Mouse (Mus musculus): ENCODE data around the gene Acat2.

DNA sequence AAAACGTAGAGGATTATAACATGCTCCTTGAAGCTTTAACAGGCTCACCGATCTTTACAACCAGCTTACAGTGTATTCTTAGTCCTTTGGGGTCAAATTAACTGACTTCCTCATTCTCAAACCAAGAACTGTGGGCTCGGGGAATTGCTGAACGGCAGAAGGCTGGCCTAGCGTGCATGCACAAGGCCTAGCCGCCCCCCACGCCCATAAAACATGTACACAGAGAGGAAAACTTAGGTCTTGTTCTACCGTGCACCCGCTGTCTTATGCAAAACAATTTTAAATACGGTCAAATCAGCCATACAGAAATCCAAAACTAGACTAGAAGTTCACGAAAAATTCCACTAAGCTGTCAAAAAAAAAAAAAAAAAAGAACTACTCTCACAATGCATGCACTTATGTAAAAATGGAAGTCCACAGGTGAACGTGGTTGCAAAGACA, 30.7 kb upstream of the Acat2 start:
- TF ChIP-seq CTCF (IDR thresholded peaks at IDR 0.05; ENCODE audit: borderline replicate concordance, extremely low read depth, insufficient read depth, insufficient read length) (no peak), POLR2A (IDR thresholded peaks at IDR 0.05; ENCODE audit: borderline replicate concordance, extremely low read depth, insufficient read depth, insufficient read length, poor library complexity, severe bottlenecking) (no peak)
